24 mouse cellular contexts compared by ENCODE assay signal in genomic region chr5:112032036-112032435, GRCm38 (mm10).
"Had no signal": no experiment of that assay in that cellular context is flagged by ENCODE, and none has a peak within 500 bp of the region (broad histone marks: within the 10 kb centered on the region; RNA-seq: fewer than 3 reads in every experiment).

No protein-coding gene starts in this region.

- H3K27ac ChIP-seq: kidney, postnatal 0 days; layer of hippocampus, adult 2 months; left cerebral cortex, adult 2 months; liver, embryonic 14.5 days; midbrain, embryonic 10.5 days; midbrain, embryonic 13.5 days; neural tube, embryonic 13.5 days; stomach, embryonic 15.5 days had no signal

- H3K9me3 ChIP-seq: megakaryocyte, embryonic 14.5 days; midbrain, embryonic 10.5 days; midbrain, embryonic 13.5 days; neural tube, embryonic 13.5 days; stomach, embryonic 15.5 days had no signal

- H3K9ac ChIP-seq: liver, embryonic 14.5 days; liver, postnatal 0 days; lung, embryonic 14.5 days; midbrain, embryonic 13.5 days; neural tube, embryonic 13.5 days; stomach, embryonic 15.5 days had no signal

- H3K4me3 ChIP-seq: layer of hippocampus, adult 2 months; left cerebral cortex, adult 2 months; megakaryocyte, embryonic 14.5 days; midbrain, embryonic 10.5 days; midbrain, embryonic 13.5 days; myocyte; neural tube, embryonic 13.5 days; stomach, embryonic 15.5 days had no signal

- H3K4me2 ChIP-seq: liver, embryonic 11.5 days; lung, embryonic 14.5 days; midbrain, embryonic 13.5 days; neural tube, embryonic 13.5 days; stomach, embryonic 15.5 days had no signal

- DNase-seq: kidney, adult 2 months; kidney, postnatal 25 days; layer of hippocampus, adult 9-11 months; layer of hippocampus, postnatal 36 days; liver, postnatal 0 days; lung, embryonic 14.5 days; lung, postnatal 14 days; retina, postnatal 1 day; right cerebral cortex, postnatal 25 days; spleen, adult 18-20 months; thymus, adult 18-20 months; thymus, postnatal 36 days had no signal

- H3K36me3 ChIP-seq: midbrain, embryonic 10.5 days; midbrain, embryonic 13.5 days; neural tube, embryonic 13.5 days; stomach, embryonic 15.5 days had no signal

- H3K27me3 ChIP-seq: midbrain, embryonic 13.5 days; stomach, embryonic 15.5 days had no signal

- ATAC-seq: liver, postnatal 0 days; midbrain, embryonic 13.5 days; midbrain, embryonic 16.5 days had no signal

- H3K4me1 ChIP-seq: megakaryocyte, embryonic 14.5 days had no signal
